Mouse (Mus musculus): ENCODE measurements around the gene Pde9a. TPM values are rescaled to one million over a fixed set of nuclear protein-coding genes. Genes with fewer than 3 reads are reported as not detected.
"Not testable (repeated sequence)": the region's sequence is repeated elsewhere in the genome, so short reads cannot be mapped to it uniquely, and the experiment has no call there.

Pde9a gene
- polyA plus RNA-seq (2015; fragmentation: Nextera tagmentation; extraction: Ambion mirVana), result 34.9 and 36.5 TPM in 2 replicates

GRCm38 (mm10) chr17:31385671-31386665, at the start of gene Pde9a:
Pde9a (plus strand) TSS chr17:31386210.
- Histone ChIP-seq H3K4me2 (replicated peaks; ENCODE audit: low read depth, low read length) (peak within 1 kb of the TSS; percentile 92), H3K9ac (replicated peaks; ENCODE audit: low read length) (peak within 1 kb of the TSS; percentile 82), H3K27me3 (ENCODE audit: insufficient read depth, low read length) (no peaks in the 10 kb centered on the region), H3K36me3 (ENCODE audit: insufficient read depth, low read length) (no peaks in the 10 kb centered on the region), H3K4me3 (ENCODE audit: low read length) (peak within 1 kb of the TSS; percentile 76), H3K4me1 (ENCODE audit: insufficient read depth, low read length) (peaks cover 34% of the 10 kb centered on the region), H3K27ac (ENCODE audit: low read length) (peak within 1 kb of the TSS; percentile 61), H3K9me3 (ENCODE audit: low read length) (no peaks in the 10 kb centered on the region)
- ATAC-seq (ENCODE audit: low FRiP score, low TSS enrichment), result peak; percentile 84
- under 1% methylated on average over 48 of the region's 56 CpGs for WGBS

GRCm38 (mm10) chr17:31339769-31340168, 46.2 kb upstream of the Pde9a start:
- Histone ChIP-seq H3K4me1 (ENCODE audit: insufficient read depth, low read length) (peaks cover 11% of the 10 kb centered on the region), H3K4me2 (replicated peaks; ENCODE audit: low read depth, low read length) (no peak overlapping the region), H3K27me3 (ENCODE audit: insufficient read depth, low read length) (no peaks in the 10 kb centered on the region), H3K9ac (replicated peaks; ENCODE audit: low read length) (no peak overlapping the region), H3K9me3 (ENCODE audit: low read length) (no peaks in the 10 kb centered on the region), H3K4me3 (ENCODE audit: low read length) (no peak overlapping the region), H3K27ac (ENCODE audit: low read length) (no peak overlapping the region), H3K36me3 (ENCODE audit: insufficient read depth, low read length) (no peaks in the 10 kb centered on the region)
- 82% methylated on average over 2 of the region's 2 CpGs for WGBS
- ATAC-seq (ENCODE audit: low FRiP score, low TSS enrichment), result no peak

- Histone ChIP-seq H3K27me3 (ENCODE audit: insufficient read depth, low read length) (no peaks in the 10 kb centered on the region), H3K4me3 (ENCODE audit: low read length) (no peak overlapping the region), H3K27ac (ENCODE audit: low read length) (no peak overlapping the region), H3K9me3 (ENCODE audit: low read length) (no peaks in the 10 kb centered on the region), H3K4me1 (ENCODE audit: insufficient read depth, low read length) (no peaks in the 10 kb centered on the region), H3K36me3 (ENCODE audit: insufficient read depth, low read length) (no peaks in the 10 kb centered on the region), H3K9ac (replicated peaks; ENCODE audit: low read length) (no peak overlapping the region), H3K4me2 (replicated peaks; ENCODE audit: low read depth, low read length) (no peak overlapping the region)
- WGBS, result 69% methylated on average over 6 of the region's 6 CpGs
- no peak for ATAC-seq (ENCODE audit: low FRiP score, low TSS enrichment)
These were observed 43.8 kb upstream of the Pde9a start for GRCm38 (mm10) chr17:31342191-31342590.

- Histone ChIP-seq H3K4me1 (ENCODE audit: insufficient read depth, low read length) (no peaks in the 10 kb centered on the region), H3K9me3 (ENCODE audit: low read length) (no peaks in the 10 kb centered on the region), H3K27ac (ENCODE audit: low read length) (no peak overlapping the region), H3K4me2 (replicated peaks; ENCODE audit: low read depth, low read length) (no peak overlapping the region), H3K36me3 (ENCODE audit: insufficient read depth, low read length) (no peaks in the 10 kb centered on the region), H3K4me3 (ENCODE audit: low read length) (no peak overlapping the region), H3K27me3 (ENCODE audit: insufficient read depth, low read length) (no peaks in the 10 kb centered on the region), H3K9ac (replicated peaks; ENCODE audit: low read length) (no peak overlapping the region)
- 51% methylated on average over 5 of the region's 5 CpGs for WGBS
- no peak for ATAC-seq (ENCODE audit: low FRiP score, low TSS enrichment)
These were observed 41.7 kb upstream of the Pde9a start for GRCm38 (mm10) chr17:31344172-31344801.

GRCm38 (mm10) chr17:31344816-31345215, 41.2 kb upstream of the Pde9a start:
- no peak for ATAC-seq (ENCODE audit: low FRiP score, low TSS enrichment)
- no peaks in the 10 kb centered on the region for H3K36me3 ChIP-seq (ENCODE audit: insufficient read depth, low read length)
- no peaks in the 10 kb centered on the region for H3K27me3 ChIP-seq (ENCODE audit: insufficient read depth, low read length)
- no peak overlapping the region for H3K4me2 ChIP-seq (replicated peaks; ENCODE audit: low read depth, low read length)
- no peak overlapping the region for H3K9ac ChIP-seq (replicated peaks; ENCODE audit: low read length)
- H3K27ac ChIP-seq (ENCODE audit: low read length), result no peak overlapping the region
- no peaks in the 10 kb centered on the region for H3K9me3 ChIP-seq (ENCODE audit: low read length)
- H3K4me3 ChIP-seq (ENCODE audit: low read length), result no peak overlapping the region
- H3K4me1 ChIP-seq (ENCODE audit: insufficient read depth, low read length), result no peaks in the 10 kb centered on the region
- WGBS, result 86% methylated on average over 3 of the region's 3 CpGs

GRCm38 (mm10) chr17:31348129-31348528, 37.9 kb upstream of the Pde9a start:
- Histone ChIP-seq H3K9me3 (ENCODE audit: low read length) (no peaks in the 10 kb centered on the region), H3K4me2 (replicated peaks; ENCODE audit: low read depth, low read length) (no peak overlapping the region), H3K36me3 (ENCODE audit: insufficient read depth, low read length) (no peaks in the 10 kb centered on the region), H3K27me3 (ENCODE audit: insufficient read depth, low read length) (no peaks in the 10 kb centered on the region), H3K4me3 (ENCODE audit: low read length) (no peak overlapping the region), H3K27ac (ENCODE audit: low read length) (no peak overlapping the region), H3K4me1 (ENCODE audit: insufficient read depth, low read length) (no peaks in the 10 kb centered on the region), H3K9ac (replicated peaks; ENCODE audit: low read length) (no peak overlapping the region)
- ATAC-seq (ENCODE audit: low FRiP score, low TSS enrichment), result no peak
- 89% methylated on average over 5 of the region's 5 CpGs for WGBS

GRCm38 (mm10) chr17:31349388-31349787, 36.6 kb upstream of the Pde9a start:
- 83% methylated on average over 12 of the region's 12 CpGs for WGBS
- Histone ChIP-seq H3K4me1 (ENCODE audit: insufficient read depth, low read length) (no peaks in the 10 kb centered on the region), H3K9me3 (ENCODE audit: low read length) (no peaks in the 10 kb centered on the region), H3K4me2 (replicated peaks; ENCODE audit: low read depth, low read length) (no peak overlapping the region), H3K9ac (replicated peaks; ENCODE audit: low read length) (no peak overlapping the region), H3K27me3 (ENCODE audit: insufficient read depth, low read length) (no peaks in the 10 kb centered on the region), H3K36me3 (ENCODE audit: insufficient read depth, low read length) (no peaks in the 10 kb centered on the region), H3K27ac (ENCODE audit: low read length) (no peak overlapping the region), H3K4me3 (ENCODE audit: low read length) (no peak overlapping the region)
- no peak for ATAC-seq (ENCODE audit: low FRiP score, low TSS enrichment)

GRCm38 (mm10) chr17:31351984-31352383, 34.0 kb upstream of the Pde9a start:
- Histone ChIP-seq H3K4me3 (ENCODE audit: low read length) (no peak overlapping the region), H3K27ac (ENCODE audit: low read length) (no peak overlapping the region), H3K27me3 (ENCODE audit: insufficient read depth, low read length) (no peaks in the 10 kb centered on the region), H3K9me3 (ENCODE audit: low read length) (no peaks in the 10 kb centered on the region), H3K4me2 (replicated peaks; ENCODE audit: low read depth, low read length) (no peak overlapping the region), H3K36me3 (ENCODE audit: insufficient read depth, low read length) (no peaks in the 10 kb centered on the region), H3K9ac (replicated peaks; ENCODE audit: low read length) (no peak overlapping the region), H3K4me1 (ENCODE audit: insufficient read depth, low read length) (peaks cover 7% of the 10 kb centered on the region; the same call in 1 of the 2 replicates)
- ATAC-seq (ENCODE audit: low FRiP score, low TSS enrichment), result no peak
- 68% methylated on average over 8 of the region's 8 CpGs for WGBS

- WGBS, result 90% methylated on average over 2 of the region's 2 CpGs
- H3K4me1 ChIP-seq (ENCODE audit: insufficient read depth, low read length), result peaks cover 7% of the 10 kb centered on the region; the same call in 1 of the 2 replicates
- no peak overlapping the region for H3K4me2 ChIP-seq (replicated peaks; ENCODE audit: low read depth, low read length)
- no peak for ATAC-seq (ENCODE audit: low FRiP score, low TSS enrichment)
- H3K4me3 ChIP-seq (ENCODE audit: low read length), result no peak overlapping the region
- H3K9ac ChIP-seq (replicated peaks; ENCODE audit: low read length), result no peak overlapping the region
- H3K27ac ChIP-seq (ENCODE audit: low read length), result no peak overlapping the region
- no peaks in the 10 kb centered on the region for H3K9me3 ChIP-seq (ENCODE audit: low read length)
- no peaks in the 10 kb centered on the region for H3K27me3 ChIP-seq (ENCODE audit: insufficient read depth, low read length)
- no peaks in the 10 kb centered on the region for H3K36me3 ChIP-seq (ENCODE audit: insufficient read depth, low read length)
These were observed 32.8 kb upstream of the Pde9a start for GRCm38 (mm10) chr17:31353255-31353654.

- H3K4me2 ChIP-seq (replicated peaks; ENCODE audit: low read depth, low read length); H3K27me3 ChIP-seq (ENCODE audit: insufficient read depth, low read length); H3K36me3 ChIP-seq (ENCODE audit: insufficient read depth, low read length); H3K9ac ChIP-seq (replicated peaks; ENCODE audit: low read length); H3K4me3 ChIP-seq (ENCODE audit: low read length); H3K9me3 ChIP-seq (ENCODE audit: low read length); H3K27ac ChIP-seq (ENCODE audit: low read length); ATAC-seq (ENCODE audit: low FRiP score, low TSS enrichment); H3K4me1 ChIP-seq (ENCODE audit: insufficient read depth, low read length): not testable (repeated sequence)
- WGBS, result 77% methylated on average over 3 of the region's 3 CpGs
These were observed 31.3 kb upstream of the Pde9a start for GRCm38 (mm10) chr17:31354684-31355083.

Data from kidney, embryonic 16.5 days (tissue).